Mouse (Mus musculus) CD4-positive helper T cell, adult 2 months (primary cell): ENCODE results near the gene B4galnt1.
"Not testable (repeated sequence)": the region's sequence is repeated elsewhere in the genome, so short reads cannot be mapped to it uniquely, and the experiment has no call there.

ENCODE experiments used
- DNase-seq: peaks from one replicate; pipeline ENCODE4 v3.0.0-alpha.2; 2012; ENCODE audit warnings: low read depth, missing footprints, low spot score

B4galnt1 gene

DNA sequence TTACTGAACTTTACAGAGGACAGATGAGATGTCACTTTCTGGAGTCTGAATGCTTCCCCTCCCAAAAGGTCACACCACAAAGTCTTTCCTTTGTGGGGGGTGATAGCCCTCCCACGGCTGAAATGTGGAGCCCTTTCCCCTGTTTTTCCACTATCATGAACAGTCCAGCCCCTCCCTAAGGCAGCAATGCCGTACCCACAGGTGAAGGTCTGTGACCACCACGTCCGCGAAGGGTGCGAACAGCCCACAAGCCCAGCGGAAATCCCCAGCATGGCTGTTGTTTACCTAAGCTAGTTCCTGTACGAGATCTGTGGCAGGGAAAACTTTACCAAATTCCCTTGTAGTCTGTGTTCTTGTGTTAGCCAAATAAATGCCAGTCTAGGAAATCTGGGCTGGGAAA is 23.5 kb upstream of the B4galnt1 start:
- peak; percentile 89 for DNase-seq

DNA sequence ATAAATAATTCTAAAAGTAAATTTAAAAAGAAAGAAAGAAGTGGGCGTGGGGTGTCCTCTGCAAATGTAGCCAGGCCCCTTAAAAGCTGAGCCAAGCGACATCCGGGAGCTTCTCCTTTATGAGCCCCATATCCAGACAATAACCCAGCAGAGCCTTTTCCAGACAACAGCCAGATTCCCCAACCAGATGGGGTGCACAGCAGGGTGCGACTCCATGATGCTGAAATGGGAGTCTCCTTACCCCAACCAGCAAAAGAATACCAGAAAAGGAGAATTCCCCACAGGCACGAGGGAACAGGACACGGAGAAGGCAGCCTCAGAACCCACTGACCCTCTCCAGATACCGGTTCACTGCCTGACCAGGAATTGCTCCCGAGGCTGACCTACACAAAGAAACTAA is 21.8 kb upstream of the B4galnt1 start:
- no peak for DNase-seq

DNA sequence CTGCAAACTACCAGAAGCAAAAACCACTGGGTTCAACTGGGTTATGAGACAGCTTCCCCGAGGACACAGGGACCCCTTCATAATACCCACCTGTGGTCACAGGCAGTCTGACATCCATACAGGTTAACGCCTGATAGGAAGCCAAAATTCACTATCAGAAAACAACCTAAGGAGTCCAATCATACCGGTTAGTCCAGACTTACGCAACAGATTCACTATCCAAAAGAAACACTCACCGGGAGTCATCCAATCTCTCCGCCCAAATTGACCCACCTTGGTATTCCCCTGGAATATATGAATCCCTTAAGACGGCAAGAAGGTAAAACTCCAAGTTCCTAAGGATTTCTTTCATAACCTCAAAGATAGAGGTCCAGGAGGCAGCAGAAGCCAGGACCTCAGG is 20.5 kb upstream of the B4galnt1 start:
- DNase-seq = no peak

DNA sequence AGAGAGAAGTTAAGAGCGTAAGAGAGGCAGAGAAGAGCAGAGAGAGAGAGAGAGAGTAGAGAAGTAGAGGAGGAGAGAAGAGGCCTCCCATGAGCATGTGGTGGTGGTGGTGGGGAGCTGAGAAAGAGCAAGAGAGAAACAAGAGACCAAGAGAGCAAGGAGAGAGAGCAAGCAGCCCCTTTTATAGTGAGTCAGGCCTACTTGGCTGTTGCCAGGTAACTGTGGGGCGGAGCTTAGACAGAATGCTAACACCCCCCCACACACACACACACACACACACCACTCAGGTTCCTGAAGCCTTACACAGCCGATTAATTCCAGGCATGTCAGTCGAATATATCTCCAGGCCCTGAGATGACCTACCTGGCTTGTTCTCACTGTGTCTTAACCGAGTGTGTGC is 19.7 kb upstream of the B4galnt1 start:
- peak; percentile 48 for DNase-seq

DNA sequence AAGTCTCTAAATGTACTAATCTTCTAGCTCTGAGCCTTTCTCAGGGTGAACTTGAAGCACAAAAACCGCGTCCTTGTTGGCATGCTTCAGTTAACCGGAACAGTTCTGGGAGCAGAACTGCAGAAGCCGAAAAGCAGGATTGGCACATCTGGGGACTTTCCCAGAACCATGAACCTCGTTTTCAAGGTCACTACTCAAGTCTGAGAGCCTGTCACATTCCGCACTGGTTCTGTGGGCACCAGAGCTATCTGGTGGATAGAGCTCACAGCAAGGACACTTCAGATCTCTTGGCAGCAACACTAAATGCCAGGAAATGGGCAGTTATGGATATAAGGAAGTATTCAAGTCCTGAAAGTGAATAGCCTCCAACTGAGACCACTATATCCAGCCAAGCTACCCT is 17.9 kb upstream of the B4galnt1 start:
- DNase-seq = no peak

DNA sequence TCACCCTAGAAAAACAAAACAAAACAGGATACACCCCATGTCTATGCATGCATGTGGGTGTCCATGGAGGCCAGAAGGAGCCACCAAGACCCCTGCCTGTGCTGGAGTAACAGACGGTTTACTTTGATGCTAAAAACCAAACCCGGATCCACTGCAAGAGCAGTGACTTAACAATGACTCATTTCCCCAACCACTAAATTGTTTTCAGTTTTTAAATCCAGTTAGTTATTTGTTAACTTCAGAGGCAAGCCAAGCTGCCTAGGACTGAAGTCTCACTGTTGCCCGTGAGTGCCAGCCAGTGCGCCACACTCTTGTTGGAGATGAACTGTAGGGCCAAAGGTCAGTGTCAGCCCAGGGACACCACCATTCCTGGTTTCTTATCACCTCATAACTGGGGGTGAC is 14.6 kb upstream of the B4galnt1 start:
- DNase-seq = peak; percentile 68

DNA sequence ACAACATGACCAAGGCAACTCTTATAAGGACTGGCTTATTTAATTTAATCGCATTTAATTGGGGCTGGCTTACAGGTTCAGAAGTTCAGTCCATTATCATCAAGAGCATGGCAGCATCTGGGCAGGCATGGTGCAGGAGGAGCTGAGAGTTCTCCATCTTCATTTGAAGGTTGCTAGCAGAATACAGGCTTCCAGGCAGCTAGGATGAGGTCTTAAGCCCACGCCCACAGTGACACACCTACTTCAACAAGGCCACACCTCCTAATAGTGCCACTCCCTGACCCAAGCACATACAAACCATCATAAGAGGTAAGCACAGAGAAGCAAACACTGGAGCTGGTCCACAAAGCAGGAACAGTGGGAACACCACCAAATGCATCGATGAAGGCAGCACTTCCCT is 13.8 kb upstream of the B4galnt1 start:
- DNase-seq = not testable (repeated sequence)

DNA sequence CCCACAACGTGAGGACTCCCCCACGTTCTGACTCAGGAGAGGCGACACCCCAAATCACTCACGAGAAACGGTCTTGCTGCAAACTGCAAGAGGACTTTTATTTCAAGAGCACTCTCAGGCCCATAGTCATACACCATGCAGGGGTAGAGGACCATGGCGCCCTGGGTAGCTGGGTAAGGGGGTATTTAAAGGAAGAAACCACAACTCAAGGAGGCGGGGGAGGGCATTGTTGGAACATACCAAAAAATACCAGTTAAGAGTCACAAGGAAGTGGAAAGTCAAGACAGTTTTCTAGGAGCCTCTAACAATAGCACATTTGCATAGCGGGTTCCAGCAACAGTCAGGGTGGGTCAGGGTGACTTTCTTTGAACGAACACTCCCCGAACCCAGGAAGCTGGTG is 12.5 kb upstream of the B4galnt1 start:
- DNase-seq = not testable (repeated sequence)

DNA sequence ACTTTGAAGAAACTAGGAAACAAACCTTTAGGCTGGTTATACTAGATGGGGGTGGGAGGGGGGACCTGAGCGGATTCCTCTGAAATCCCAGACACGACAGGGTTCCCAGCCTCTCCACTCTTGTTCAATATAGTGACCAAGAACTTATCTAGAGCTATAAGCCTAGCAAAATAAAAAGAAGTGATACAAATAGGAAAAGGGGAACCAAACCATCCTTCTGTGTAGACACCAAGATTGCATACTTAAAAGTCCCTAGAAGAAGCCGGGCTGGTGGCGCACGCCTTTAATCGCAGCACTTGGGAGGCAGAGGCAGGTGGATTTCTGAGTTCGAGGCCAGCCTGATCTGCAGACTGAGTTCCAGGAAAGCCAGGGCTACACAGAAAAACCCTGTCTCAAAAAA is 11.7 kb upstream of the B4galnt1 start:
- no peak for DNase-seq

DNA sequence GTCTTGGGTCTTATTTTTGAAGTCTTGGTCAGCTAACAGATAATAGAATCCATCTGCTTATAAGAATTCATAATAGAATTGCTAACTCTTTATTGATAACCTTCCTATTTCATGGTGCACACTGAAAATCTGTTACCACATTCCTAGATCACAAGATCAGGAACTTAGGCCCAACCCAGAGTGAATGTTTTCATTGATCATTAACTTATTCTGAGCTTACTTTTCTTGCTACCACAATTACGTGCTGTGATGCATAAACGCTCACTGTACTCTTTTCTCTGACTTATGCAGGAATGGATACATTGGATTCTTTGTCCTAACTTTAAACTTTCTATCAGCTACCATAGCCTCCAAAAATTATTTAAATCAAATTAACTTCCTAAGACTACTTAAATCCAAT is 10.8 kb upstream of the B4galnt1 start:
- no peak for DNase-seq

DNA sequence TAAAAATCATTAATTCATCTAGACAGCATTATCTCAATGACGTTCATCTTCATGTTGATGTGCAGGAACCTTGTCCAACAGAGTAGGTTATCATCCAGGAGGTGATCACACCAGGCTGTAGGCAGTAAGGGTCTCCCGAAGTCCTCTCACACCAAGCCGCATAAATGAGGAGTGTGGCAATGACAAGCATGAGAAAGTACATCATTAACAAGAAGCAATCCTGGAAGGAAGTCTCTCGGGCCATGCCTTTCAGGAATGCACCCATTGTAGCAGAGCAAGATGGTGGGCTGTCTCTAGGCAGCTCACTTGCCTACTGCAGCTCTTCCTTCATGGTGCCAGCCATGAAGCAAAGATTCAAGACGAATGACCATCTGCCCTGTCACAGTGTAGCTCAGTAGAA is 10.4 kb upstream of the B4galnt1 start:
- no peak for DNase-seq

DNA sequence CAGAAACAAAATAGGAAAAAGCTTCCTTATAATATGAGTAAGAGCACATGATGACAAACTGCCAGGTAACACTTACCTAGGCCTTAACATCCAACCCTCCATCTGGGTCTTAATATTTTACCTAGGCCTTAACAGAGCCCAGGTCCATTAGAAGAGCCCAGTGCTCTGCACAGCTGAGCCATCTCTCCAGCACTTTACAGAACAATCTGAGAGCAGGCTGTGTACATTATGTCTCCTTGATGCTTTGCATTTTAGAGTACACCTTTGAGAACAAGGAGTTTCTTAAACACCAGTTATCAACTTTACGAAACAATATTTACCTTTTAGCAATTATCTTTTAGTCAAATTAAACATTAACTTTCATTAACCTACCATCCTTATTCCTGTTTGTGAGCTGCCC is 8.9 kb upstream of the B4galnt1 start:
- DNase-seq = no peak

DNA sequence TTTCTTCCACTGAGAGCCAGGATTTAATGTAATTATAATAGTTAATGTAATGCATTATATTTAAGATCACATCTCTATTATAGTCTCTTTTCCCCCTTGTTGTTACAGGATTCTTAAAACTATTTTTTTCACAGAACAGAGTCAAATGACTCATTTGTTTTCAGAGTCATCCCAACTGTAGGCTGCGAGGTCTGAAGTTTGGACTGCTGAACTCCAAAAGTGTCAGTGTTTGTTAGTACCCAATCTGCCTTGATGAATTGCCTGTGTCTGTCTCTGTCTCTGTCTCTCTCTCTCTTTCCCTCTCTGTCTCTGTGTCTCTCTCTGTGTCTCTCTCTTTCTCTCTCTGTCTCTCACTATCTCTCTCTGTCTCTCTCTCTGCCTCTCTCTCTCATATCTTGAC is 8.5 kb upstream of the B4galnt1 start:
- no peak for DNase-seq

DNA sequence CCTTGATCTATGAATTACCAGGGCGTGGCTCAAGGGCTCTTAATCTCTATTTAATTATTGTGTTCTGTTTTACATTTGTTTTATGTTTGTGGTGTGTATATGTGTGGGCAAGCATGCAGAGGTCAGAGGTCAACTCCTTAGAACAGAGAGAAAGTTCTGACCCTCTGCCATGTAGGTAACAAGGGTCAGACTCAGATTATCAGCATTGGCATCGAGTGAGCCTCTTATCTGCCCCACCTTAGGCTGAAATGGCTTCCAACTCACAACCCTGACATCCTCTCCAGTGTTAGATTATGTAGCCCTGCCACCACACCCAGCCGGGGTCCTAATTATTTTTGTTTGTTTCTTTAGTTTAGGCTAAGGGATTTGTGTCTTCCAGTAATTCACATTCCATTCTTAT is 6.6 kb upstream of the B4galnt1 start:
- DNase-seq = no peak

DNA sequence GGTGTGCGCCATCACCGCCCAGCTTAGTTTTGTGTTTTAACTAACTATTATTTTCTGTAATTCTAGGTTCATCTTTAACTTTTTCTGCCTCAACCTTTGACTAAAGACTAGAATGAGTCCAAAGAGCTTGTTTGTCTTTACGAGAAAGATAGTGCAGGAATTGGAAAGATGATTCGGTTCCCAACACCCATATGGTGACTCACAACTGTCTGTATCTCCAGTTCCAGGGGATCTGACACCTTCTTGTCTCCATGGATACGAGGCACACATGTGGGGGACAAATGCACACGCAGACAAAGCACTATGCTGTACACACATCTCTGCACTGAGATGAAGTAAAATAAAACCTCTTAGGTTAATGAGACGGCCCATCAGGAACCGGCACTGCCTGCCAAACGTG is 4.9 kb upstream of the B4galnt1 start:
- DNase-seq = no peak

DNA sequence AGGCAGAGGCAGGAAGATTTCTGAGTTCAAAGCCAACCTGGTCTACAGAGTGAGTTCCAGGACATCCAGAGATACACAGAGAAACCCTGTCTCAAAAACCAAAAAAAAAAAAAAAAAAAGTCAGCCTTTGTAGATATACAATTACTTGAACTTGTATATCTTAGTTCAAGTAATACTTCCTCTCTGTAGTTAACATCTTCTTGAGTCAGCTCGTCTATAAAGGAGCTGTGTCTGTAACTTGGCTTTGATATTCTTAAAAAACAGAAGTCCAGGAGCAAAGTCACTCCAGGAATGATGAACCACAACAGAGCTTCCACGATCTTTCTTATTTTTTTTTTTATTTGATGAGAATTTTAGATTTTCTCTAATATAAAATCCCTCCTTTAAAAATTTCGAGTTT is 4.3 kb upstream of the B4galnt1 start:
- no peak for DNase-seq

DNA sequence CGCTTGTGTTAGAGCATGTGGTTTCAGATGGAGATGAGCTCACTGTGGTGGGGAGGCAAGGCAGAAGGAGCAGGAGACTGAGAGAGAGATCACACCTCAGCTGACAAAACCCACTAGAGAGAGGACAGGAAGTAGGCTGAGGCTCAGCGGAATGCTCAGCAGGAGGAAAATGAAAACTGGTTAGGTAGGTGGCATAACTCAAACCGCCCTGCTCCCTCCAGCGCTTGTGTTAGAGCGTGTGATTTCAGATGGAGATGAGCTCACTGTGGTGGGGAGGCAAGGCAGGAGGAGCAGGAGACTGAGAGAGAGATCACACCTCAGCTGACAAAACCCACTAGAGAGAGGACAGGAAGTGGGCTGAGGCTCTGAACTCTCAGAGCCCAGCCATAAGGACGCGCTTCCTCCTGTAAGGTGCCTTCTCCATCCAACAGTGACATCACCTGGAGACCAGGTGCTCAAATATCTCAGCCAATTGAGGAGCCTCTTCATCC is 2.2 kb upstream of the B4galnt1 start:
- DNase-seq = peak; percentile 97

DNA sequence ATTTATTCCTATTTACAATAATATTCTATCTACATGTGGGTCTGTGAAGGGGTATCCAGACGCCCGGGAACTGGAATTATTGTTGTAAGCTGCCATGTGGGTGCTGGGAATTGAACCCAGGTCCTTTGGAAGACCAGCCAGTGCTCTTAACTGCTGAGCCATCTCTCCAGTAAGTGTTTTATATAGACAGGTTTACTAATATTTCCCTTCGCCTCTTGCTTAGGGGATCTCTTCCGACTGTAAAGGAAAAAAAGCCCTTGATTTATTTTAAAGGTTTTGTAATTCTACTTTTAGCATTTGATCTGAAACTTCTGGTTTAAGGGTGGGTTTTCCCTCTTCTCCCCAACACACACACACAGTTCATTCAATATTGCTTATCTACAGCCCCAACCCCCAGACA is 835 bp upstream of the B4galnt1 start:
- DNase-seq = no peak

DNA sequence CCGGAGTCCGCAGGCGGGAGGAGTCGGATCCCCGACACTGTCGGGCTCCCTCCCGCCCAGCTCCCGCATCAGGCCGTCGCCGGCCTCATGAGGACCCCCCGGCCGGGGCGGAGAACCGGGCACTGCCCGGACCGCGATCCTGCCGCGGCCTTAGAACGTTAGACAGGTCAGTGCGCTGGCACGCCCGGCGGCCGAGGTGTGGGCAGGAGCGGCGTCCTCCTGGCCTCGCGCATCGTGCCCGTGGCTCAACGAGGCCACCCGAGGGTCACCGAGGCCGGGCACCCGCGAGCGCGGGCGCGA is 279 bp downstream of the B4galnt1 start:
- DNase-seq = no peak

DNA sequence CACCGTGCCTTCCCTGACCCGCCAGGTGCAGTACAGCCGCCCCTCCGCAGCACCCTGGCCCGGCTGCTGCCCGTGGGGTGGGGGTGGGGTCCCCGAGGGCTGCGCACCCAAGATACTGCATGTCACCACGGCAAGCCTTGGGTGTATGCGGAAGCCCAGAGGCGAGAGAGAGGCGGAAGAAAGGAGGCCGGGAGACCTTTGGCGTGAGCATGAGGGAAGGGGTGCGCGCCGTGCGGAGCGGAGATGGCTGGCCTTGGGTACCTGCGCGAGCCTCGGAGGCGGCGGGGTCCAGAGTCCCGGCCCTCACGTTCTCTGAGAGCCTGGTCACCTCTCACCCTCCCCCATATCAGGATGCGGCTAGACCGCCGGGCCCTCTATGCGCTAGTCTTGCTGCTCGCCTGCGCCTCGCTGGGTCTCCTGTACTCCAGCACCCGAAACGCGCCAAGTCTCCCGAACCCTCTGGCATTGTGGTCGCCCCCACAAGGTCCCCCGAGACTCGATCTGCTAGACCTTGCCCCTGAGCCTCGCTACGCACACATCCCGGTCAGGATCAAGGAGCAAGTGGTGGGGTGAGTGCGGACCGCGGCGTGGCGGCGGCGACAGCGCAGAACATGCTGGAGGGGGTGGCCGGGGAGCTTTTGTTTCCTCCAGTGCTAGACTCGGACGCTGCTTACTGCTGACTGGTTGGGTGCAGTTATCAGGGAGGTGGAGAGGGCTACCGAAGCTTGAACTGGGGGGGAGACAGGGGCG is 804 bp downstream of the B4galnt1 start:
- peak; percentile 91 for DNase-seq

DNA sequence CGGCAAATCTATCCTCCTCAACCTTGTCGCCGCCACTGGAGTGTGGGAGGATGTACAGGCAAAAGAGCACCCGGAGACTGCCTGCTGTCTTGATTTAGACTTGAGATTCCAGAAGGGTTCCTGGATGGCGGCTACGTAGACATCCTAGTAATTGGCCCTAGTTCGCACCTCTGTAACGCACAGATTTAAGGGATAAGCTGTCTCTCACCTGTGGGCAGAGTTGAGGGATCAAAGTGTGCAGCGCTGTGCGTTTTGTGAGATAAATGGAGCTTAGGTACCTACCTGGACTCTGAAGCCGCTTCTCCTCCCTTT is 1.3 kb downstream of the B4galnt1 start:
- no peak for DNase-seq

DNA sequence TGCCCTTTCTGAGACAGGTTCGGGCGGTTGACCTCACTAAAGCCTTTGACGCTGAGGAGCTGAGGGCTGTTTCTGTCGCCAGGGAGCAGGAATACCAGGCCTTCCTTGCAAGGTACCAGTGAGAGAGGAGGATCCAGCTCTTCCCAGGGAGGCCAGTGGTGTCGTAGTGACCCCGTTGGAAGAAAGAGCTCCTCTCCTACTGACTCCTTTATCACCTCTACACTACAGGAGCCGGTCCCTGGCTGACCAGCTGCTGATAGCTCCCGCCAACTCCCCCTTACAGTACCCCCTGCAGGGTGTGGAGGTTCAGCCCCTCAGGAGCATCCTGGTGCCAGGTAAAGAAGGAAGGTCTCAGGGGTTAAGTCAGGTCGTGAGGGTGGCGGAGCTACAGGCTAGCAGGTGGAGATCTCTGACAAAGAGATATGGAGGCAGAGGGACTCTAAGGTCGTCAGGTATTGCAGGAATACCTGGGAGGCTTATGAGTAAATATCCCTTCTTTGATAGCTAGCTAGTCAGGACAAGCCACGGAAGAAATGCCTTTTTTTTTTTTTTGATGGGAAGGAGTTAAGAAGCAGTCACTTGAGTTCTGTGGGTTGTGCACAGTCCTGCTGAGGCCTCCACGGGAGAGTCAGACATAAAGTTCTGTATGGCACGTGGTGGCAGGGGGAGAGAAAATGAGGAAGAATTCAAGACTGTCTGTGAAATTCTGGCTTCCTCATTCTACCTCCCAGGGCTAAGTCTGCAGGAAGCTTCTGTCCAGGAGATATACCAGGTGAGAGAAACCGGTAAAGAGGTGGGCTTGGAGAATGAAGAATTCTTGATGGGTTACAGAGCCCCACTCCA is 2.0 kb downstream of the B4galnt1 start:
- DNase-seq = no peak

DNA sequence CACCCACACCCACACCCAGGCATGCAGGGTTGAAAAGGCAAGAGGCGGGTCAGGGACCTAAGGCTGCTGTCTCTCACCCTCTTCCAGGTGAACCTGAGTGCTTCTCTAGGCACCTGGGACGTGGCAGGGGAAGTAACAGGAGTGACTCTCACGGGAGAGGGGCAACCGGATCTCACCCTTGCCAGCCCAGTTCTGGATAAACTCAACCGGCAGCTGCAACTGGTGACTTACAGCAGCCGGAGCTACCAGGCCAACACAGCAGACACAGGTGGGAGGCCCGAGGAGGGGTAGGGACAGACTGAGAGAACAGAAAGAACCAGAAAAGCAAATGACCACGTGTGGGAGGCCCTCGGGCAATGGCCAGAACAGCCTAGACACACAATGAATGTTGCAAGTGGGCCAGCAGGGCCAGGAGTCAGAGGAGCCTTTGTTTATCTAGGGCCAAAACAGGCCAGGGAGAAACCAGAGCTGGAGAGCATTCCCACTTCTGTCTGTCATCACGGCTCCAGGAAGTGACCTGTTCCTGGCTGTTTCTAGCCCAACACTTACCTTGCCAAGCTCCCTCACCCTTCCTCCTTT is 2.7 kb downstream of the B4galnt1 start:
- no peak for DNase-seq
